Mouse (Mus musculus): ENCODE measurements at regions not wholly inside any gene's neighbourhood (a gene's known extent, or its start where the extent isn't known, plus 50 kb on each side); places are given as distances from the start of the nearest gene placed in this dataset.

DNA sequence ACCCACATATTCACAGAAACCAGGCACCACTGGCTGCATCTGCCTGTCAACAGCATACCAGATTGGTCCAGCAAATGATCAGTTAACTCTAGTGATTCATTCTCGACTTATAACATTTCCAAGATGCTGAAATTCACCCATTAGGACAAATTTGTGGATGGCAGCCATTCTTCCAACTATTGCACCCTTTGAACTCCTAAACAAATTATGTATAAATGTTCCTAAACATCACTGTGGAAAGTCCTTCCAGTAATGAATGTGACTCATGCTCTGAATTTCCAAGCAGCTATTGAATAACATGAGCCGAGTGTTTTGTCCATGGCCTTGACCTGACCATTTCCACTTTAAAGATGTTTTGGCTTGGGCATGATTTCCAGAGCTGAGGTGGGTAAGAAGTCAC is 274.2 kb downstream of the Trib2 start:
- no peak for TF ChIP-seq CTCF (IDR thresholded peaks at IDR 0.05; ENCODE audit: low read depth)
- no peak for TF ChIP-seq EP300 (IDR thresholded peaks at IDR 0.05; ENCODE audit: low read depth)

Measured in liver, embryonic 14.5 days (tissue).